Mouse (Mus musculus): ENCODE results near the gene Sipa1l1.
"Not testable (repeated sequence)": the region's sequence is repeated elsewhere in the genome, so short reads cannot be mapped to it uniquely, and the experiment has no call there.

The Sipa1l1 gene

DNA sequence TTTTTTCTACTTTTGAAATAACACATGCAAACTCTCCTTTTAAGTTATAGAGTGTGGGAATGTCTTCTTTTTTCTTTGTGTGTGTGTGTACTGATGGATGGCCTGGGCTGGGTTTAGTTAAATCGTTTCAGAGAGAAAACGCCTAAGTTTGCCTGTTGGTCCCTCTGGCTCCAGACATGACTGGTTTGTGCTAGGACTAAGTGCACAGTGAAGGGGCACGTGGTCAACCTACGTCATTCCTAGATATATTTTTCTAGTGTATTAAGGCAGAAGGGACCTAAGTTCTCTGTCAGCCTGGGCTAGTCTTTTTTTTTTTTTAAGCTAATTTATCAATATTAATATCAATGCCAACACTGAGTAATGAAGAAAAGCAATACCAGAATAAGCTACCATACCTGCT lies 305.3 kb downstream of the Sipa1l1 start:
- no peak for DNase-seq (ENCODE audit: low read depth, low spot score)

GRCm38 (mm10) chr12:82476028-82476427 lies 306.9 kb downstream of the Sipa1l1 start:
- DNase-seq (ENCODE audit: low read depth, low spot score), result no peak

DNA sequence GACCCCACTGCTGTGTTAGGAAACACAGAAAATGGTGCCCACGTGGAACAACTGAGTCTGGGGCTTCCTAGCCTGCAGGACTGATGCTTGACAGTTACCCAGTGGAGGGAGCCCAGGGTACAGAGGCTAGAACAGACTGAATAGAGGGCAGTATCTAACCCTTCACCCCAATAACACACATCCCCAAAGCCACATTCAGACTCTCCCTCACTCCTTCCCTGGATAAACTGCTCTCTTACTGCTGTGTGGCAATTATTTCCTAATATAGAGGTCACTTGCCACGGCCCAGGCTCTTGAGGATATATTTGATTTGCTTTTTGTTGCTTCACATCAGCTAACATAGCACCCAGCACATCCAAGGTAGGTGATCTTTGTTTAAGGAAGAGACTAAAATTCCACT lies 307.5 kb downstream of the Sipa1l1 start:
- no peak for DNase-seq (ENCODE audit: low read depth, low spot score)

GRCm38 (mm10) chr12:82477826-82478225 lies 308.7 kb downstream of the Sipa1l1 start:
- DNase-seq (ENCODE audit: low read depth, low spot score), result peak; percentile 64

DNA sequence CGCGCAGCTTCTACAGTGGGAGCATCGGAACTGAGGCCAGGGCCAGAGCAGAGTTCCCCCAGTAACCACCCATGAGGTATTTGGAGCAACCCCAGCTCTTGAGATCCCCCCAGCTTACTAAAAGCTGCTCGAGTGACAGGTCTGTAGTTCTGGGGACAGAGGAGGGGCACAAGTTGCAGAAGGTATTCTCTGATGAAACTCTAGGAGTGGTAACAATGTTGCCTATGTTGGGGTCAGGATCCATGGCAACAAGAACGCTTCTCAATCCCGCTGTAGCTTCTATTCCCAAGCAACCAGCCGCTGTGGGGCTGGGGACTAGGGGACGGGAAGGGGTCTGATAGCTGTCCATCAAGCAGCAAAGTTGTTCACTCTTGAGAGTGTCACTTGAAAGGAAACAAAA lies 309.1 kb downstream of the Sipa1l1 start:
- DNase-seq (ENCODE audit: low read depth, low spot score), result no peak

GRCm38 (mm10) chr12:82479393-82479792 lies 310.3 kb downstream of the Sipa1l1 start:
- DNase-seq (ENCODE audit: low read depth, low spot score), result no peak

GRCm38 (mm10) chr12:82480425-82480824 lies 311.3 kb downstream of the Sipa1l1 start:
- not testable (repeated sequence) for DNase-seq (ENCODE audit: low read depth, low spot score)

- DNase-seq (ENCODE audit: low read depth, low spot score), result no peak
Measured at GRCm38 (mm10) chr12:82485466-82485865, 316.3 kb downstream of the Sipa1l1 start.

DNA sequence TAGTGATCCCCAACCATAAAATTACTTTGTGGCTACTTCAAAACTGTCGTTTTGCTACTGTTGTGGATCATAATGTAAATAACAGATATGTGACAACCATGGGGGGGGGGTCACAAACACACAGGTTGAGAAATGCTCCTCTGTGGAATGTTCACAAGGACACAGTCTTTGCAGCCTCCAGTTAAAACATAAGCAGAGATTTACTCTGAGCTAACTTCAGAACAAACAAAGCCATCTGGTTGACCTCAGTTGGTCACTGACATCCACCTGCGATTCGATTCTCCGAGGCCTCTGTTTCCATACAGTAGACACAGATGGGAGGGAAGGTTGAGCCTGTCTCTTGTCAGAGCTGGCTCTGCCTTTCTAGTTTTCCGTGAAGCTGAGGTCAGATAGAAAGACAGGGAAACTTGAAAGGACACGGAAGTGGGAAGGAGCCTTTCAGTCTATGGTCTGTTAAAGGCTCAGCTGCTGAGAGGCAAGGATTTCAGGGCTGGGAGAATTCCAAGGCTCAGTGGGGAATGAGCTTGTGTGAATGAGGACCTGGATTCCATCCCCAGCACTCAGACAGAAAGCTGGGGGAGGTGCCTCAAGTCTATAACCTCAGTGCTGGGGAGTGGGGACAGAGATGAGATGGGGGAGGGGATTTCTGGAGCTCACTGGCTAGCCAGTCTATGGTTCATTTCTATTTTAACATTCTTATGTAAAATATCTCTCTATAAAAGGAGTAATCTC lies 317.9 kb downstream of the Sipa1l1 start:
- no peak for DNase-seq (ENCODE audit: low read depth, low spot score)

- no peak for DNase-seq (ENCODE audit: low read depth, low spot score)
Measured at GRCm38 (mm10) chr12:82489093-82489492, 320.0 kb downstream of the Sipa1l1 start.

- no peak for DNase-seq (ENCODE audit: low read depth, low spot score)
Measured at GRCm38 (mm10) chr12:82489621-82490020, 320.5 kb downstream of the Sipa1l1 start.

DNA sequence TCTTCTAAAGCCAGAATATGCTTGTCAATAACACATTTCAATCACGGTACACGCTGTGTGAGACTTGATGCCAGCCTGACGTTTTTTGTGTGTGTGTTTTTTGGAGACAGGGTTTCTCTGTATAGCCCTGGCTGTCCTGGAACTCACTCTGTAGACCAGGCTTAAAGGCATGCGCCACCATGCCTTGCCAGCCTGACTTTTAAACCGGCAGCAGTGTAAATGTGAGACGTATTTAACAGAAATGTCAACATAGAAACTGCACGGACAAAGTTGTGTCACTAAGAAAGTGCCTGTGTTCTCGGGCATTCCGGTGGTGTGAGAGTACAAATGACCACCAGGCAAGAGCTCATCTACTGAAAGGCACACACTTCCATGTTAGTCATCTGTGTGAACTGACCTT lies 323.3 kb downstream of the Sipa1l1 start:
- no peak for DNase-seq (ENCODE audit: low read depth, low spot score)

GRCm38 (mm10) chr12:82493260-82493659 lies 324.1 kb downstream of the Sipa1l1 start:
- not testable (repeated sequence) for DNase-seq (ENCODE audit: low read depth, low spot score)

- DNase-seq (ENCODE audit: low read depth, low spot score), result no peak
Measured at GRCm38 (mm10) chr12:82495936-82496335, 326.8 kb downstream of the Sipa1l1 start.

GRCm38 (mm10) chr12:82497866-82498631 lies 328.9 kb downstream of the Sipa1l1 start:
- peak; percentile 35 for DNase-seq (ENCODE audit: low read depth, low spot score)

GRCm38 (mm10) chr12:82498701-82499100 lies 329.6 kb downstream of the Sipa1l1 start:
- no peak for DNase-seq (ENCODE audit: low read depth, low spot score)

DNA sequence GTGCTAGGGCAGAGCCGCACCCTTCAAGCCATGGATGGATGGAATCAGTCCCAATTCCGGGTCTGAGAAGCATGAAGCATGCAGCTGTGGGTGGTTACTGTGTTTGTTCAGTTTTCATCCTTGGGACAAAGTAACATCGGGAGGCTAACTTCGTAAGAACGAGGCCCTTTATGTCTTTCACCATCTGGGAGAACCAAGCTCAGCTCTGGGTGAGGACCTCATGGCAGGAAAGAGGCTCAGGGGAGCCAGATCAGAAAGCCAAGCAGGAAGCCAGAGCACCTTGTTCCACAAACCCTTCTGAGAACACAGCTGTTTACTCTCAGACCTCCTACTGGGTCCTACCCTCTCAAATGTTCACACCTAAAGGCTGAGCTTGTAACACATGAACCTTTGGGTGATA lies 330.6 kb downstream of the Sipa1l1 start:
- no peak for DNase-seq (ENCODE audit: low read depth, low spot score)
